Mouse (Mus musculus): ENCODE results near the gene Cfdp1. TPM values are rescaled to one million over a fixed set of nuclear protein-coding genes. Genes with fewer than 3 reads are reported as not detected.

The Cfdp1 gene
- total RNA-seq, 2 experiments from 2014 or later, result 76.0 to 81.3 TPM

DNA sequence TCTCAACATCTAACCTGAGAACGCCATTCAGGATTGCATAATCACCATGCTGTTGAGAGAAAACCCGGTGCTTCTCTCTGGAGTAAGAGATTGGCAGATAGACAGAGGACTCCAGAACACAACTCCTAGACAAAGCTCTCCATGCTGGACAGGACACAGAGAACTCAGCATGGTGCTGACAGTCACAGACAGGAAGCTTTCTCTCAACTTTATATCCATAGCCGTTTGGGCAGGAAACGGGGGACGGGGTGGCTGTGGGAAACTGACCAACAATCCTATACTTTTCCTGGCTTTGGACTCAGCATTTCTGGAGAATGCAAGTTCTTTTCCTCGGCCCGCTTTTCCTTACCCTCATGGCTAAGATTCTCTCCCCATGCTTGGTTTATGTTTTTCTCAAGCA lies 51.8 kb downstream of the Cfdp1 start:
- no peak for DNase-seq (ENCODE audit: low spot score in 2 of 2)

DNA sequence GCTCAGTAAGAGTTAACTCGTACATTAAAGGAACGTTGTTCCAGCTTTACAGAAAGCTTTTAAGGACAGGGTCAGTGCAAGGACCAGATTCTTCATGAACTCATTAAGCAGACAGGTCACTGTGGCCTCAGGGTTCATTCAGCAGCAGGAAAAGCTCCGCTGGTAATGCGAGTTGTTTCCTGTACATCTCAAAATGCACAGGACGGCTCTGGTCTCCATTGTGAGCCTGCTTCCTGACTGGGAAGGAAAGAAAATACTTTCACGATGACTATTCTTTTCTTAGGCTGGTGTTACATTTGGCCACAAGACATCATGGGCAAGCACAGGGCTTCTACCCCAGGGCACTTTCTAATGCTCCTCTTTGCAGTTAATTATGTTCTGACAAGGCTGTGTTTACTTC lies 52.6 kb downstream of the Cfdp1 start:
- no peak for DNase-seq (ENCODE audit: low spot score in 2 of 2)

DNA sequence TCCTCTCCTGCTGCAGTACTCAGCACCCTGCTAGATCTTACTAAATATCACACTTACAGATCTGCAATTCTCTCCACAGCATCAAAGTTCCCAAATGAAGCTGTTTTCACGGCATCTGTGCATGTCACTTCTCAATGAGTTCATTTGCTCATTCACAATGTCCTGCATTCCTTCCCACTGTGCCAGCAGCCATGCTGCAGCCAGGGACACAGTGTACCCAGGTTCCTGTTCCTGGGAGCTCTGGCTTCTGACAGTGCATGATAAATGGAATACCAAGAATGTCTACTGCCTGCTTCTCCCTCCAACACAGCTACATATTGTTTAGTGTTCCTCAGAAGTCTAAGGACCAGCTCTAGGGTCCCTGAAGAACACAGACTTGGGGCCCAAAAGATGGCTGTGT lies 57.6 kb downstream of the Cfdp1 start:
- DNase-seq (ENCODE audit: low spot score in 2 of 2), result peak in 1 of 2 experiments; percentile 60

DNA sequence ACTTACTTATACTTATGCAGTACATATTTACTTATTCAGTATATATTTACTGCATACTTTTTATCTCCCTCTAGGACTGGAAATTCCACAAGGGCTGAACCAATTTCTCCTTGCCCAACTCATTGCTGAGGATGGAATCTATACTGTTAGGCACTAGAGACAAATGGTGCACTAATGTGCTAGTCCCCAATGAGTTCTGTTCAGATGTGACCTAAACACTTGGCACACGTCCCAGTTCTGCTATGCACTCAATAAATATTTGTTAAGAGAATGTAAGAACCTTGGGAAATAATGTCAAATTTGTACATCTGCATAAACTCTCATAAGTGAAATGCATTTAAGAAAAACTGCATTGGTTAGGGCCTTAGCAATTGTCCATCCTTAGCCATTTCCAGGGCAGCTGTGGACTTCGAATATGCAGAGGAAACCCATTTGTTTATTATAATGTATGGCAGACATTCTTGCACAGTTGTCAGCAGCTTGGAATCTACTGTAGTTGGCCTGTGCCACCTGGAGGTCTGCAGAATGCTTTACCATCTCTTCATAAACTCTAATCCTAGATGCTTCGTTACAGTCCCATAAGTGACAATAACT lies 60.7 kb downstream of the Cfdp1 start:
- no peak for DNase-seq (ENCODE audit: low spot score in 2 of 2)

DNA sequence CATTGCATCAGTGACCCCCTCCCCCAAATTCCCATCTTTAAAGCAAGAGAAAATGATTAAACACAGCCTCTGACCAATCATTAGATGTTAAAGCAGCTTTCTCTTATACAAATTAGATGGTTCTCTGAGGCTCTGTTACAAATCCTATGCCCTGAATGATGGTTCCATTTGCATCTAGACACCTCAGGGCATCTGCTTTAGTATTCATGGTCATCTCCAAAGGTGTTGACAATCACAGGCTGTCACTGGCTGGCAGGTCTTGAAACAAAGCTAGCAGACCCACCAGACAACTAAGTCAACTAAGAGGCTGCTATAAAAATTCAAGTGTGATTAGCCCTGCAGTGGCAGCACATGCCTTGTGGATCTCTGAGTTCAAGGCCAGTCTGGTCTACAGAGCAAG lies 64.5 kb downstream of the Cfdp1 start:
- DNase-seq (ENCODE audit: low spot score in 2 of 2), result no peak

- no peak for DNase-seq (ENCODE audit: low spot score in 2 of 2)
These were observed 64.9 kb downstream of the Cfdp1 start for GRCm38 (mm10) chr8:111789200-111789599.

DNA sequence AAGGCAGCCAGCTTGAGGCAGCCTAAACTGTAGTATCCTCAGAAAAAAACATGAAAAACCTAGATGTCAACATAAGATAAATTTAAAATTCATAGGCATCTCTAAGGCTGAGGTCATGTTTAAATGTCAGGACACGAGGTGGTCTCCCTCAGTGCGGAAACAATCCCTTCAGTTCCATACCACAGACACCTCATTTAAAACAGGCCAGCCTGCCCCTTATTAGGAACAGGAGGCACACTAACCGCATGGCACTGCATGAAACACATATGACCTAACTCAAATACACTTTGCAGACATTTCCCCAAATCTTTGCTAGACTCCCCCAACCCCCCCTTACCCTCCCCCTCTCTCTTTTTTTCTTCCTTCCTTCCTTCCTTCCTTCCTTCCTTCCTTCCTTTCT lies 65.6 kb downstream of the Cfdp1 start:
- no peak for DNase-seq (ENCODE audit: low spot score in 2 of 2)

GRCm38 (mm10) chr8:111788085-111788484 lies 66.0 kb downstream of the Cfdp1 start:
- no peak for DNase-seq (ENCODE audit: low spot score in 2 of 2)

DNA sequence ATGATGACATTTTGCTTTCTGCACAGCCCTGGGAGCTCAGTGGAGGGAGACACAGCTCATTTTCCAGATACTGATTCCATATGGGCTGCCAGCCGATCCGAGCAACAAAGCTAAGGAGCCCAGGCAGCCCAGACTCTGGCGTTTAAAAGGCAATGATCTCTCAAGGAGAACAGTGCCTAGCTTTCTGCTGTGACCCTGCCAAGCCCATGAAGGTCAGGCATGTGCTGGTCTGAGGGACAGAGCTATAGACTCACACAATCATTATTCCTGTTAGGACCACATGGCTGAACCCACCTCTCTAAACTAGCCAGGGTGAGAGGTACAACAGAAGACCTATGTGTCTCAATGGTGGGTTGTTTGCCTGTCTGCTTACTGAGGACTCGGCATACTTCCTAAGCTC lies 66.4 kb downstream of the Cfdp1 start:
- DNase-seq (ENCODE audit: low spot score in 2 of 2), result no peak

GRCm38 (mm10) chr8:111786701-111787588 lies 67.1 kb downstream of the Cfdp1 start:
- DNase-seq (ENCODE audit: low spot score in 2 of 2), result no peak

GRCm38 (mm10) chr8:111786116-111786515 lies 68.0 kb downstream of the Cfdp1 start:
- no peak for DNase-seq (ENCODE audit: low spot score in 2 of 2)

DNA sequence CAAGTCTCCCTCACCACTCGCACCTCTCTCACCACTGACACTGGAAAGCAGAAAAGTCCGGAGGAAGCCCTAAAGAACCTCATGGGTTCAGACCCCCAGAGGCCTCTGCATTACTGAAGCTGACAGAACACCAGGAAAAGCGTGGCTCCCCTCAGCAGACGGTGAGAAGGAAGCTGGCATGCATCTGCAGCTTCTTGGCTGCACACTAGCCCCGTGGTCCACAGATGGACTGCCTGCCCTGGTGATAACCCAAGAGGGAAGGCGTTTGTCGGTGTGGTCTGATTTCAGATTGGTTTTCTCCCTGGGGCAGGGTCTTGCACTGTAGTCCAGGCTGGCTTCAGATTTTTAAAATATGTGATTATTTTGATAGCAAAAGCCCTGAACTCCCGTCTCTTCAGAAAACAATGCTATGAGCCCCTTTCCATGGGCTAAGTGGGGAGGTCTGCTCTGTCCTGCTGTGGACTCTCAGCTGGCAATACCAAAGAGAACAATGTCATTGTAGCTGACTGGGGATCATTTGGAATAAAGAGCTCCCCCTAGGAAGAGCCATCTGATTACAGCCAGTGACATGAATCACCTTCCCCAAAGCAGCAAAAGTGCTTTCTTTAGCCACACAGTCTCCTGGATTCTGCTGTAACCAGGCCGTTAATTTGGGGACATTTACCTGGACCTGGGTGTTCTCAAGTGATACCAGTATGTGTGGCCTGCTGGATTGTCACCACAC lies 71.3 kb downstream of the Cfdp1 start:
- DNase-seq (ENCODE audit: low spot score in 2 of 2), result no peak

- DNase-seq (ENCODE audit: low spot score in 2 of 2), result no peak
These were observed 71.9 kb downstream of the Cfdp1 start for GRCm38 (mm10) chr8:111782161-111782560.

GRCm38 (mm10) chr8:111780697-111781424 lies 73.2 kb downstream of the Cfdp1 start:
- no peak for DNase-seq (ENCODE audit: low spot score in 2 of 2)

DNA sequence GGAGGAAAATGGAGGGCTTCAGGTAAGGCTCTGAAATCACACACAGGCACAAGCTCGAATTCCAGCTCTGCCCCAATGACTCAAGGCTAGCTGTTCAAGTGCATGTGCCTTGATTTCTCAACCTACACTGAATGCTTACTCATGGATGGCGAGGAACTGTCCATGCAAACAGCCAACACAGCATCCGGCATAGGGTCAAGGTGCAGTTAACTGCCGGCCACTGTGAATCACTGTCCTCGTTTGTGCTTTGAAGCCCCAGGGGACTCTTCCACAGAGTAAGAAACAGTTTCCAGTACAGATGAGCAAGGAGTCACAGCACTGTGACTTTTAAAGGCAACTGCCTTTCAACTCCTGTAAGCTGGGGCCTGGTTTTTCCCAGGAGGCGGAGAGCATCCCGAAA lies 74.4 kb downstream of the Cfdp1 start:
- no peak for DNase-seq (ENCODE audit: low spot score in 2 of 2)

DNA sequence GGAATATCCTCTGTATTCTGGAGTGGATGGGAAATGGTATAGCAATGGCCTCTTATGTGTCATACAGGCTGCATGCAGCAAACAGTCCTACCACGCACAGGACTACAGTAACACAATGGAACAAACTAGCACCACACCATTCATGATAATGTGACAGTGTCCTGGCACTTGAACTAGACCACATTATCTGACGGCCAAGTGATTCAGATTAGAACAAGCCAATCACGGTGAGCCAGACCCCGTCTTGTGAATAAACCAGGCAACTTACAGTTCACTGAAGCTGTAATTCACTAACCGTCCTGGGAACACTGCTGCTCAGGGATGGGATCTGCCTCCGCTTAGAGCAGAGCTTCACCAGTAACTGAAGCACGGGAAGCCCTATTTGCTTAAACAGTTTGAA lies 75.3 kb downstream of the Cfdp1 start:
- DNase-seq (ENCODE audit: low spot score in 2 of 2), result no peak

- no peak for DNase-seq (ENCODE audit: low spot score in 2 of 2)
These were observed 77.6 kb downstream of the Cfdp1 start for GRCm38 (mm10) chr8:111776492-111776891.

GRCm38 (mm10) chr8:111775766-111776165 lies 78.3 kb downstream of the Cfdp1 start:
- DNase-seq (ENCODE audit: low spot score in 2 of 2), result no peak

DNA sequence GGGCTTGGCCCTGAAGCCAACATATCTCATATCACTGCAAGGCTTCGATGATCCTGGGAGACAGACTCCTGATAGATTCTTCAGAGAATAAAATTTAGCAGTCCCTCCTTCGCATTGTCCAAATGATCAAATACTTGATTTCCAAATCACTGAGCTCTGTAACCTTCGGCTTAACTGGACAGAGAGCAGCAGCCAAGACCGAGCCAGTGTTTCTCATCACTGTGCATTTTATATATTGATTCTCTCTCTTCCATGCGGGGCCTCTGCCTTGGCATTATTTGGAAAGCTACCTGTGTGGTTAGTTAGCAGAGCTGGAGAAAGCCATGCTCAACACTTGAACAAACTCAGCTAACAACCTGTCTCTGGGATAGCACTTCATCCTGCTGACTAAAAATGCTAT lies 80.6 kb downstream of the Cfdp1 start:
- DNase-seq (ENCODE audit: low spot score in 2 of 2), result no peak

DNA sequence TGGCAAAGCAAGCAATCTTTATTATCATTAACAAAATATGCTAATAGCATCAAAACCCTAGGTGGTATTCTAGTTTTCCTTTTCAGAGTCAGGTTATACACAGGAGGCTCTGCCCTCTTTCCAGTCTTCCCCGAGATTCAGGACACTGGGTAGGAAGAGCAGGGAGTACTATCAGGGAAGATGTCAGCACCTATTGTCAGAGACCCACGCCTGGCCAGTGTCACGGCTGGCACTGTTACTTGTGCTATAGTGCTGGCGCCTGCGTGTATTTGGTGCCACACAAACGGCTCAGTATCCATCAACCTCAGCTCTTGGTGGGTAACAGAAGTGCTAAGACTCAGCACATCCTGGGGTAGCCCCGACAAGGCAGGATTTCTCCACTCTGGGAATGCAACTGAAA lies 81.0 kb downstream of the Cfdp1 start:
- DNase-seq (ENCODE audit: low spot score in 2 of 2), result no peak

- DNase-seq (ENCODE audit: low spot score in 2 of 2), result no peak
These were observed 82.0 kb downstream of the Cfdp1 start for GRCm38 (mm10) chr8:111772083-111772482.

All from layer of hippocampus, postnatal 14 days (tissue).